Mouse (Mus musculus) heart, embryonic 15.5 days (tissue): Measurements from ENCODE around the gene Fbxl4. TPM values are rescaled to one million over a fixed set of nuclear protein-coding genes. Genes with fewer than 3 reads are reported as not detected.

Experiments
- ATAC-seq: fragments of 200-750 bp; cut with Nextera tagmentation; replicated peaks from 2 replicates; pipeline ENCODE4 v1.8.0; 2017; ENCODE audit warnings: low read depth, moderate TSS enrichment; ENCODE audit not compliant: insufficient number of reproducible peaks, insufficient read depth, low FRiP score
- H3K27ac ChIP-seq: fragments of 300-500 bp; sonication (generic); 2 replicates; pipeline ENCODE4 v1.5.1; 2015; ENCODE audit warnings: mild to moderate bottlenecking, inconsistent platforms
- H3K27me3 ChIP-seq: fragments of 300-500 bp; sonication (generic); 2 replicates; pipeline ENCODE4 v1.6.1; 2015; ENCODE audit warnings: inconsistent platforms
- H3K36me3 ChIP-seq: fragments of 300-500 bp; sonication (generic); 2 replicates; pipeline ENCODE4 v1.6.1; 2015; ENCODE audit warnings: mild to moderate bottlenecking, inconsistent platforms
- H3K4me1 ChIP-seq: fragments of 300-500 bp; sonication (generic); replicated peaks from 2 replicates; pipeline ENCODE4 v1.6.1; 2015; ENCODE audit warnings: inconsistent platforms
- H3K4me2 ChIP-seq: fragments of 300-500 bp; sonication (generic); 2 replicates; pipeline ENCODE4 v1.6.1; 2015; ENCODE audit warnings: inconsistent platforms, mild to moderate bottlenecking, moderate library complexity
- H3K4me3 ChIP-seq: fragments of 300-500 bp; sonication (generic); 2 replicates; pipeline ENCODE4 v1.5.1; 2015; ENCODE audit warnings: mild to moderate bottlenecking, inconsistent platforms
- H3K9ac ChIP-seq: fragments of 300-500 bp; sonication (generic); 2 replicates; pipeline ENCODE4 v1.6.1; 2015; ENCODE audit warnings: mild to moderate bottlenecking, inconsistent platforms
- H3K9me3 ChIP-seq: fragments of 300-500 bp; sonication (generic); replicated peaks from 2 replicates; pipeline ENCODE4 v1.6.1; 2016; ENCODE audit warnings: inconsistent platforms
- WGBS: fragments of 180-500 bp; shearing (Covaris S2); methylation state at CpG from one replicate; pipeline ENCODE4 v1.1.7; 2015; ENCODE audit warnings: mixed read lengths; 5-methylcytosine and 5-hydroxymethylcytosine counted together
- polyA plus RNA-seq: library from polyadenylated mRNA; unstranded; fragments of >200 nt; fragmentation: Nextera tagmentation; extraction: Ambion mirVana; gene quantifications from 2 replicates; pipeline ENCODE4 v1.2.1, GENCODE M21; 2015

The Fbxl4 gene
- polyA plus RNA-seq, 1 experiment from 2014 or later, result 10.0 TPM

GRCm38 (mm10) chr4:22477711-22478230 is 120.4 kb downstream of the Fbxl4 start:
- peaks cover 13% of the 10 kb centered on the region for H3K4me1 ChIP-seq
- ATAC-seq, result no peak
- H3K4me2 ChIP-seq, result peak overlapping the region; percentile 65
- 1% methylated on average over 17 of the region's 28 CpGs for WGBS
- H3K27me3 ChIP-seq, result peaks cover 82% of the 10 kb centered on the region
- H3K9me3 ChIP-seq, result no peaks in the 10 kb centered on the region
- H3K4me3 ChIP-seq, result peak overlapping the region; percentile 40
- no peak overlapping the region for H3K27ac ChIP-seq
- no peaks in the 10 kb centered on the region for H3K36me3 ChIP-seq
- H3K9ac ChIP-seq, result no peak overlapping the region

- no peak for ATAC-seq
- 5% methylated on average over 30 of the region's 30 CpGs for WGBS
- Histone ChIP-seq H3K36me3 (no peaks in the 10 kb centered on the region), H3K4me3 (no peak overlapping the region), H3K4me2 (no peak overlapping the region), H3K9me3 (no peaks in the 10 kb centered on the region), H3K27ac (no peak overlapping the region), H3K27me3 (peaks cover 91% of the 10 kb centered on the region), H3K4me1 (peaks cover 13% of the 10 kb centered on the region), H3K9ac (no peak overlapping the region)
Observed at GRCm38 (mm10) chr4:22478488-22479367, 121.4 kb downstream of the Fbxl4 start.

- WGBS, result 2% methylated on average over 28 of the region's 28 CpGs
Observed at GRCm38 (mm10) chr4:22479368-22480090, 122.2 kb downstream of the Fbxl4 start.

GRCm38 (mm10) chr4:22480091-22480857 is 122.9 kb downstream of the Fbxl4 start:
- no peak for ATAC-seq
- H3K9me3 ChIP-seq, result no peaks in the 10 kb centered on the region
- H3K27ac ChIP-seq, result no peak overlapping the region
- WGBS, result 5% methylated on average over 18 of the region's 18 CpGs
- peaks cover 13% of the 10 kb centered on the region for H3K4me1 ChIP-seq
- H3K9ac ChIP-seq, result no peak overlapping the region
- H3K27me3 ChIP-seq, result peaks cover 92% of the 10 kb centered on the region
- no peaks in the 10 kb centered on the region for H3K36me3 ChIP-seq
- no peak overlapping the region for H3K4me2 ChIP-seq
- H3K4me3 ChIP-seq, result no peak overlapping the region

More at GRCm38 (mm10) chr4:22479368-22480090, 122.2 kb downstream of the Fbxl4 start:
- Histone ChIP-seq H3K9me3 (no peaks in the 10 kb centered on the region), H3K4me1 (peaks cover 13% of the 10 kb centered on the region), H3K27me3 (peaks cover 94% of the 10 kb centered on the region), H3K9ac (no peak overlapping the region), H3K36me3 (no peaks in the 10 kb centered on the region), H3K4me3 (no peak overlapping the region), H3K4me2 (no peak overlapping the region), H3K27ac (no peak overlapping the region)
- no peak for ATAC-seq

- no peak overlapping the region for H3K9ac ChIP-seq
- H3K4me3 ChIP-seq, result no peak overlapping the region
- no peaks in the 10 kb centered on the region for H3K36me3 ChIP-seq
- H3K4me2 ChIP-seq, result no peak overlapping the region
- H3K27ac ChIP-seq, result no peak overlapping the region
- 11% methylated on average over 1 of the region's 1 CpGs for WGBS
- H3K4me1 ChIP-seq, result peaks cover 13% of the 10 kb centered on the region
- no peaks in the 10 kb centered on the region for H3K9me3 ChIP-seq
- no peak for ATAC-seq
- peaks cover 92% of the 10 kb centered on the region for H3K27me3 ChIP-seq
Observed at GRCm38 (mm10) chr4:22480858-22481205, 123.5 kb downstream of the Fbxl4 start.

GRCm38 (mm10) chr4:22482118-22482517 is 124.8 kb downstream of the Fbxl4 start:
- no peak for ATAC-seq

GRCm38 (mm10) chr4:22482756-22483280 is 125.5 kb downstream of the Fbxl4 start:
- Histone ChIP-seq H3K9ac (no peak overlapping the region), H3K27me3 (peaks cover 92% of the 10 kb centered on the region), H3K4me2 (no peak overlapping the region), H3K36me3 (no peaks in the 10 kb centered on the region), H3K4me1 (peaks cover 17% of the 10 kb centered on the region), H3K4me3 (no peak overlapping the region), H3K9me3 (no peaks in the 10 kb centered on the region), H3K27ac (no peak overlapping the region)
- WGBS, result 7% methylated on average over 7 of the region's 7 CpGs
- ATAC-seq, result no peak

More at GRCm38 (mm10) chr4:22482118-22482517, 124.8 kb downstream of the Fbxl4 start:
- Histone ChIP-seq H3K27ac (no peak overlapping the region), H3K9me3 (no peaks in the 10 kb centered on the region), H3K4me3 (no peak overlapping the region), H3K4me2 (no peak overlapping the region), H3K4me1 (peaks cover 17% of the 10 kb centered on the region), H3K36me3 (no peaks in the 10 kb centered on the region), H3K27me3 (peaks cover 92% of the 10 kb centered on the region), H3K9ac (no peak overlapping the region)
- WGBS, result 22% methylated on average over 2 of the region's 2 CpGs

- ATAC-seq, result no peak
Observed at GRCm38 (mm10) chr4:22483548-22483947, 126.2 kb downstream of the Fbxl4 start.

More at GRCm38 (mm10) chr4:22483548-22483947, 126.2 kb downstream of the Fbxl4 start:
- Histone ChIP-seq H3K36me3 (no peaks in the 10 kb centered on the region), H3K4me2 (no peak overlapping the region), H3K9ac (no peak overlapping the region), H3K27ac (no peak overlapping the region), H3K4me3 (no peak overlapping the region), H3K4me1 (peaks cover 20% of the 10 kb centered on the region), H3K27me3 (peaks cover 93% of the 10 kb centered on the region), H3K9me3 (no peaks in the 10 kb centered on the region)
- 14% methylated on average over 2 of the region's 2 CpGs for WGBS

Other genes with a start within 250 kb of the Fbxl4 start
- 0.05 and 0.09 TPM in 2 replicates for gene Pou3f2, start 130.8 kb downstream of the Fbxl4 start, polyA plus RNA-seq